Mouse (Mus musculus) hindbrain, postnatal 0 days (tissue): ENCODE data around the gene Psmg4. TPM values are rescaled to one million over a fixed set of nuclear protein-coding genes. Genes with fewer than 3 reads are reported as not detected.

ENCODE experiments used
- ATAC-seq: fragments of 200-750 bp; cut with Nextera tagmentation; 2 replicates; pipeline ENCODE4 v1.8.0; 2017; ENCODE audit warnings: mild to moderate bottlenecking, moderate TSS enrichment, moderate library complexity
- DNase-seq: peaks from one replicate; pipeline ENCODE4 v3.0.0-alpha.2; 2015; ENCODE audit warnings: low spot score
- H3K27ac ChIP-seq: fragments of 300-500 bp; sonication (generic); 2 replicates; pipeline ENCODE4 v1.5.1; 2014; ENCODE audit warnings: mild to moderate bottlenecking
- H3K27me3 ChIP-seq: fragments of 300-500 bp; sonication (generic); 2 replicates; pipeline ENCODE4 v1.6.1; 2014; ENCODE audit warnings: low read length, mixed read lengths; ENCODE audit not compliant: insufficient read depth
- H3K36me3 ChIP-seq: fragments of 300-500 bp; sonication (generic); 2 replicates; pipeline ENCODE4 v1.6.1; 2014; ENCODE audit warnings: low read length, mixed read lengths; ENCODE audit not compliant: insufficient read depth
- H3K4me1 ChIP-seq: fragments of 300-500 bp; sonication (generic); 2 replicates; pipeline ENCODE4 v1.6.1; 2014; ENCODE audit warnings: antibody characterized with exemption, low read length, mixed read lengths; ENCODE audit not compliant: insufficient read depth
- H3K4me2 ChIP-seq: fragments of 300-500 bp; sonication (generic); 2 replicates; pipeline ENCODE4 v1.6.1; 2014; ENCODE audit warnings: low read depth, mild to moderate bottlenecking, low read length, moderate library complexity, mixed read lengths
- H3K4me3 ChIP-seq: fragments of 300-500 bp; sonication (generic); 2 replicates; pipeline ENCODE4 v1.5.1; 2014; ENCODE audit warnings: low read length
- H3K9ac ChIP-seq: fragments of 300-500 bp; sonication (generic); replicated peaks from 2 replicates; pipeline ENCODE4 v1.6.1; 2014; ENCODE audit warnings: mild to moderate bottlenecking, low read length, moderate library complexity, mixed read lengths
- H3K9me3 ChIP-seq: fragments of 300-500 bp; sonication (generic); 2 replicates; pipeline ENCODE4 v1.6.1; 2016; ENCODE audit warnings: low read length, mixed read lengths
- CTCF ChIP-seq: IDR thresholded peaks from 2 replicates; pipeline ENCODE4 v1.5.1; 2016; ENCODE audit warnings: antibody characterized with exemption, control low read depth, low read depth
- WGBS: fragments of 180-500 bp; shearing (Covaris S2); extraction: QIAGEN DNeasy Blood & Tissue Kit; methylation state at CpG from one replicate; pipeline ENCODE4 v1.1.7; 2014; 5-methylcytosine and 5-hydroxymethylcytosine counted together
- polyA plus RNA-seq: library from polyadenylated mRNA; unstranded; fragments of >200 nt; fragmentation: Nextera tagmentation; extraction: Ambion mirVana; gene quantifications from 2 replicates; pipeline ENCODE4 v1.2.1, GENCODE M21; 2015
- total RNA-seq: library from RNA; depleted of rRNA; stranded (reverse); fragments of >200 nt; gene quantifications from 2 replicates; pipeline ENCODE4 v1.2.3, GENCODE M21; 2014

The Psmg4 gene
- total and polyA plus RNA-seq, 2 experiments from 2014 or later, result 75.9 to 88.5 TPM

DNA sequence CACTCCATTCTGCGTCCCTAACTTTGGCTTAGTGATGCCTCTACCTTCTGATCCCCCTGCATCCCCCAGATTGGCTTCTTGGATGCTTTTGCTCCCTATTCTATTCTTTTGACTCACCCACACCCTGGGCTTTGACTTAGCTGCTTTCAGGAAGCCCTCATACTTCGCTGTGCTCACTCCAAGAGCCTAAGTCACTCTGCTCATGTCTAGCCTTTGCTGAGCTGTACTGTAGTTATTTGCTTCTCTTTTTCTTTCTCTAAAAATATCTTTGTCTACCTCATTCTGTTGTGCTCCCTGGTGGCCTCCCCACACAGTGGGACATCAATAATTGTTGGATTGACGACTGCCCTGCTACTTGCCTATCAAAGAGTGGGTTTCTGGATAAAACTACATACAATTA lies 14.6 kb upstream of the Psmg4 start:
- Histone ChIP-seq H3K9me3 (no peaks in the 10 kb centered on the region), H3K27me3 (no peaks in the 10 kb centered on the region), H3K4me3 (peak overlapping the region; percentile 32), H3K9ac (peak overlapping the region; percentile 52), H3K36me3 (no peaks in the 10 kb centered on the region), H3K4me2 (peak overlapping the region; percentile 57), H3K27ac (peak overlapping the region; percentile 92), H3K4me1 (peaks cover 11% of the 10 kb centered on the region)
- no peak for TF ChIP-seq CTCF
- ATAC-seq (peak; percentile 3), DNase-seq (peak; percentile 26)
- 30% methylated on average over 3 of the region's 3 CpGs for WGBS

GRCm38 (mm10) chr13:34148767-34149392 lies 13.9 kb upstream of the Psmg4 start:
- H3K9ac ChIP-seq, result peak overlapping the region; percentile 52
- H3K4me1 ChIP-seq, result peaks cover 9% of the 10 kb centered on the region
- H3K36me3 ChIP-seq, result no peaks in the 10 kb centered on the region
- under 1% methylated on average over 23 of the region's 23 CpGs for WGBS
- DNase-seq (peak; percentile 93), ATAC-seq (peak; percentile 90)
- peak overlapping the region; percentile 92 for H3K27ac ChIP-seq
- peak overlapping the region; percentile 57 for H3K4me2 ChIP-seq
- no peaks in the 10 kb centered on the region for H3K27me3 ChIP-seq
- no peaks in the 10 kb centered on the region for H3K9me3 ChIP-seq
- TF ChIP-seq CTCF, result peak; percentile 38; the same call in 1 of the 2 replicates
- peak overlapping the region; percentile 32 for H3K4me3 ChIP-seq

DNA sequence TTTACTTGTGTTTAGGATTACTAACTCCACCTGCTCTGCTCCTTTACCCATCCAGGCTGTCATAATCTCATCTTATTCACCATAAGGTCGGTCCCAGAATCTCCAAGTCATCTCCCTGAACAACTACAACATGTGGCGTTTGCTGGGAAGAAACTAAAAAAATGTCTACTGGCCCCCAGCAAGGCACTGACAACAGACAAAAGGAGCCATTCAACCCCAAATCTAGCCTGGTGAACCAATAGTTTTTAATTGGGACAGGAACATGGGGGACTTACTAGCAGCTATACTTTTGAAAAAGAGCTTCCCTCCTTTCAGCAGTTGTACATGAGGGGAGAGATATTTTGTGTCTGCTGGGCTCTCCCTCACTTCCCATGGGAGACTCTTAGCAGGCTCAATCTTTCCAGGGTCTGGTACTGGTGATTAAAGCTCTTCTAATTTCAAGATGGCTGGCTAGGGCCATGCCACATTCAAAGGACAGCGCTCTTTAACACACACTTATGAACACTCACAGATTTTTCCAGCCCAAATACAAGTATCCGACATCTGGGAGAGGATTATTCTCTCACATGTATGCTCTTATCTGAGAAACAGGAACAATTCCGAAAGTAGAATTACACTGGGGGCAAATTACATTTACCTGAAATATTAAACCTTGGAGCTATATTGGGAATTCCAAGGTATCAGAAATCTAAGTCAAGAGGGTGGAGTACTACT lies 13.1 kb upstream of the Psmg4 start:
- 37% methylated on average over 5 of the region's 5 CpGs for WGBS
- no peak for TF ChIP-seq CTCF
- Histone ChIP-seq H3K36me3 (no peaks in the 10 kb centered on the region), H3K4me1 (peaks cover 15% of the 10 kb centered on the region), H3K27ac (peak overlapping the region; percentile 92), H3K4me2 (peak overlapping the region; percentile 57), H3K9ac (peak overlapping the region; percentile 52), H3K9me3 (no peaks in the 10 kb centered on the region), H3K27me3 (no peaks in the 10 kb centered on the region), H3K4me3 (peak overlapping the region; percentile 32)
- DNase-seq (peak; percentile 34), ATAC-seq (no peak)

DNA sequence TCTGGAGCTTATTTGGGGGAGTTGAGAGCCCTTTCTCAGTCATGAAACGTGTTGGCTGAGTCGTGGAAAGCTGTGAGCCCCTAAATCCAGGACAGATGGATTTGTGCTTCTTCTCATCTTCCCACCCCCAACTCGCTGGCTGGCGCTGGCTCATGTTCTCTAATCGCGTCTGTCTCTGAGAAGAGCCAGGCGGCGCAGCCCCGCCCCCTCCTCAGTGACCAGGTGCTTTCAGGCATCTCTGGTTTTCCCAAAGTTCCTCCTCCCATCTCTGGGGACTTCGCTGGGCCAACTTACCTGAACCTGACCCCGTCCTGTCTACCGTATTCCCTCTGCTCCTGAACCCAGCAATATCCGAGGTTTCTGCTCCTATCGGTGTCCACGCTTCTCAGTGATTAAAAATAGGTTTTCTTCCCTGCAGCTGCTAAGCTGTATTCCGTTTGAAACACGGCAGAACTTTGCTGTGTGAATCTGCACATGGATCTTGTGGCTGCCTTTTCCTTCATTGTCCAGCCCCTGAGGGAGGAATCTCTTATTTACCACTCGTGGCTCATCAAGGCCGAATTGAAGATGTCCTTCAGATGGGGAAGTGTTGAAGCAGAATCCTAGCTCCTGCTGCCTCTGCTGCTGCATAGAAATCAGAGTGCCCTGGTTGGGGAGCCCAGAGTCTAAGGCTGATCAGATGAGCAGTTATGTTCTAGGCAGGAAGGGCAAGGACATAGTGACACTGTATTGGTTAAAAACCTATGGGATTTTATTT lies 12.3 kb upstream of the Psmg4 start:
- 0 out of 2 replicates have a peak, but pooled peaks have one; percentile 4 for ATAC-seq
- peak overlapping the region; percentile 57 for H3K4me2 ChIP-seq
- H3K9ac ChIP-seq, result peak overlapping the region; percentile 52
- no peaks in the 10 kb centered on the region for H3K36me3 ChIP-seq
- WGBS, result 7% methylated on average over 19 of the region's 19 CpGs
- H3K4me1 ChIP-seq, result peaks cover 15% of the 10 kb centered on the region
- no peaks in the 10 kb centered on the region for H3K9me3 ChIP-seq
- H3K27ac ChIP-seq, result peak overlapping the region; percentile 92
- peak overlapping the region; percentile 24 for H3K4me3 ChIP-seq
- no peaks in the 10 kb centered on the region for H3K27me3 ChIP-seq
- peak; percentile 85 for DNase-seq
- no peak for TF ChIP-seq CTCF

DNA sequence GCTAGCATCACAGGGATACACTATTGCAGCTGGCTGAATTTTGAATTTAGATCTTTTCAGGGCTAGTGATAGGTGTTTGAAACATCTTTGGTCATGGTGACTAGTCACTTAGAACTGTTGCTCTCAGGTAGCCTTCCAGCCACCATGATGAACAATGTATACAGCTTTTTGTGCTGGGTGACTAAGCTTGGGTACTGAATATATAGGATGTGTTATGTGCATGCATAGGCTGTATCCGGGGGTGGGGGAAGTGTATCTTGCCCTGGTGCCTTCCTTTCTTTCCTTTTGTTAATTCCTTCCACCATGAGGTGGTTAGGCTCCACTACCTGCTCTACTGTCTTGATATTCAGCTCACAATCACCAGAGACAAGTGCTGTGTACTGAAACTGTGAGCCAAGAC lies 11.3 kb upstream of the Psmg4 start:
- H3K27ac ChIP-seq, result no peak overlapping the region
- H3K9ac ChIP-seq, result no peak overlapping the region
- peaks cover 15% of the 10 kb centered on the region for H3K4me1 ChIP-seq
- 94% methylated on average over 1 of the region's 1 CpGs for WGBS
- no peak for TF ChIP-seq CTCF
- DNase-seq (no peak), ATAC-seq (no peak)
- no peak overlapping the region for H3K4me3 ChIP-seq
- H3K4me2 ChIP-seq, result no peak overlapping the region
- no peaks in the 10 kb centered on the region for H3K27me3 ChIP-seq
- H3K9me3 ChIP-seq, result no peaks in the 10 kb centered on the region
- H3K36me3 ChIP-seq, result no peaks in the 10 kb centered on the region

GRCm38 (mm10) chr13:34152695-34153094 lies 10.1 kb upstream of the Psmg4 start:
- Histone ChIP-seq H3K27me3 (no peaks in the 10 kb centered on the region), H3K4me2 (no peak overlapping the region), H3K4me3 (no peak overlapping the region), H3K9ac (no peak overlapping the region), H3K9me3 (no peaks in the 10 kb centered on the region), H3K4me1 (peaks cover 12% of the 10 kb centered on the region), H3K36me3 (no peaks in the 10 kb centered on the region), H3K27ac (no peak overlapping the region)
- DNase-seq (no peak), ATAC-seq (no peak)
- TF ChIP-seq CTCF, result no peak
- WGBS, result 79% methylated on average over 7 of the region's 7 CpGs
